Mouse (Mus musculus) olfactory bulb, adult 2 months (tissue): ENCODE data around the gene Akap5. TPM values are rescaled to one million over a fixed set of nuclear protein-coding genes. Genes with fewer than 3 reads are reported as not detected.

Experiments
- H3K27ac ChIP-seq: fragments of 200-500 bp; 2 replicates; pipeline ENCODE4 v1.5.1; 2012; ENCODE audit warnings: low read depth, low read length; ENCODE audit not compliant: insufficient read depth
- H3K4me1 ChIP-seq: fragments of 200-500 bp; 2 replicates; pipeline ENCODE4 v1.6.1; 2012; ENCODE audit warnings: low read length; ENCODE audit not compliant: control insufficient read depth, insufficient read depth
- H3K4me3 ChIP-seq: fragments of 200-500 bp; 2 replicates; pipeline ENCODE4 v1.5.1; 2012; ENCODE audit warnings: mild to moderate bottlenecking, low read depth, low read length, moderate library complexity; ENCODE audit not compliant: insufficient read depth
- CTCF ChIP-seq: fragments of 200-500 bp; IDR thresholded peaks from 2 replicates; pipeline ENCODE4 v1.5.1; 2012; ENCODE audit warnings: low read depth, mild to moderate bottlenecking, low read length, moderate library complexity; ENCODE audit not compliant: insufficient read depth
- POLR2A ChIP-seq: fragments of 200-500 bp; IDR thresholded peaks from 2 replicates; pipeline ENCODE4 v1.6.1; 2012; ENCODE audit warnings: mild to moderate bottlenecking, low read depth, low read length, moderate library complexity; ENCODE audit not compliant: insufficient read depth
- WGBS: fragments of 180-500 bp; shearing (Covaris S2); methylation state at CpG from one replicate; pipeline ENCODE4 v1.1.7; 2018; 5-methylcytosine and 5-hydroxymethylcytosine counted together
- polyA plus RNA-seq: library from polyadenylated mRNA; stranded (reverse); fragments of >200 nt; gene quantifications from 2 replicates; pipeline ENCODE4 v1.2.4, GENCODE M21; 2012; ENCODE audit warnings: low replicate concordance; ENCODE audit not compliant: missing spikeins, insufficient read depth, insufficient read length

Akap5 gene
- polyA plus RNA-seq, 1 experiment: not detected

DNA sequence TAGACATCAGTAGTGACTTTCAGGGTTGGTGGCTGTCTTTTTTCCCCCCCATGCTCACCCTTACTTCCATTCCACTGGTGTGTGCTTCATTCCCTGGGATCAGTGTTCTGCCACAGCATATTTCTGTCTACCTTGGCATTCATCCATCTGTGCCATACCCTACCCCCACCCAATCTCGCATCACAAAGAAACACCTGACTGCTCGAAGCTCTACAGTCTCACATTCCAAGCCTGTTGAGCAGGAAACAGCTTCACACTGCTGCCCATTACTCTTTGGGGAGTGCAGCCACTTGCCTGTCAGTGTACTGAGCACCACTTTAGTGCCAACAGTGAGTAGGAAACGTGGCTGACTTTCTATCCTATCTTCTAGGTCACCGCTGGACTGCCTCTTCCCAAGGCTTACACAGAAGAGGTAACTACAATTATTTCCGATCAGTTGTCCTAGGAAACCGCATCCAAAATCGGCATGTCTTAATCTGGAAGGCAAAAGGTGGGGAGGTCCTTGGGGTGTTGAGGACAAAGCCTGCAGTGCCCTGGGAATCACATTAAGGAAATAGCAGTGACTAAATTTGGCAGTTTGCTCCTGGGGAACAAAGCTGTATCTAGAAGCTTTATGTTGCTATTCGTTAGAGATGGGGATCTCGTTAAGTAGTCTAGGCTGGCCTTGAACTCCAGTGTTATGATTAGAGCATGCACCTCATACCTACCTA lies 17.7 kb upstream of the Akap5 start:
- WGBS: 65% methylated on average over 9 of the region's 9 CpGs

DNA sequence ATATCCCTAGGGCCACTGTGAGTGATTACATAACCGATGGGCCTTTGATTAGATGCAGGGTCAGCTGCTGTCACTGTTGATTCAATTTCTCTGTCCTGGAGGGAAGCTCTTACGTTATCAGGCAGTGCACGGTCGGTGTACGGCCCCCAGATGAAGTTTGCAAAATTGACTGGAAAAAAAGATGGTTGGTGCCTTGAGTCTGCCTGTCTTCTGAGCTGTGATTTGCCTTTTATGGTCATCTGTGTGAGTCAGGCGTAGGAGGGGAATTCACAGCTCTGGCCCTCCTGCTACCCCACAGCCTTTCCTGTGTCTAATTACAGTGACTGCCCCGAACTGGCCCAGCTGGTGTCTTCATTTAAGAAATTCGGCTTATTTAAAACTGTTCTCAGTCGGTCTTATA lies 16.7 kb upstream of the Akap5 start:
- Histone ChIP-seq H3K4me1 (peaks cover 23% of the 10 kb centered on the region), H3K27ac (peak overlapping the region; percentile 60; the same call in 1 of the 2 replicates), H3K4me3 (no peak overlapping the region)
- 49% methylated on average over 9 of the region's 9 CpGs for WGBS
- TF ChIP-seq POLR2A (no peak), CTCF (no peak)

More for the DNA sequence above, 17.7 kb upstream of the Akap5 start:
- Histone ChIP-seq H3K27ac (no peak overlapping the region), H3K4me3 (no peak overlapping the region), H3K4me1 (peaks cover 23% of the 10 kb centered on the region)
- TF ChIP-seq POLR2A (no peak), CTCF (no peak)

DNA sequence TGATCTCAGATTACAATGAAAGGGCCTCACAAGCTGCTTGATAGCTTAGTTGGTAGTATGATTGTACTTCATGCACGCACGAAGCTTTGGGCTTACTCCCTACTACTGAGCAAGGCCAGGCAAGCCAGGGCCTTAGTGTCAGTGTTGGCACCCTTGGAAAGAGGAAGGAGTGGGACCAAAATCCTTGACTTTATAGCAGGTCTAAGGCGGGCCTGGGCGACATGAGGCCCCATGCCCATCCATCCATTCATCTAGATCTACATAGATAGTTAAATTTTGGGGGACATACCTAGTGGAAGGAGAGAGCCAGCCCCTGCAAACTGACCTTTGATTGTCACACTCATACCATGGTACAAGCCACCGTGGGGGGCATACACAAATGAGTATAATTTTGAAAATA lies 16.3 kb upstream of the Akap5 start:
- Histone ChIP-seq H3K4me3 (no peak overlapping the region), H3K4me1 (peaks cover 22% of the 10 kb centered on the region), H3K27ac (peak overlapping the region; percentile 62; the same call in 1 of the 2 replicates)
- no peak for TF ChIP-seq CTCF
- no peak for TF ChIP-seq POLR2A
- 85% methylated on average over 5 of the region's 5 CpGs for WGBS

DNA sequence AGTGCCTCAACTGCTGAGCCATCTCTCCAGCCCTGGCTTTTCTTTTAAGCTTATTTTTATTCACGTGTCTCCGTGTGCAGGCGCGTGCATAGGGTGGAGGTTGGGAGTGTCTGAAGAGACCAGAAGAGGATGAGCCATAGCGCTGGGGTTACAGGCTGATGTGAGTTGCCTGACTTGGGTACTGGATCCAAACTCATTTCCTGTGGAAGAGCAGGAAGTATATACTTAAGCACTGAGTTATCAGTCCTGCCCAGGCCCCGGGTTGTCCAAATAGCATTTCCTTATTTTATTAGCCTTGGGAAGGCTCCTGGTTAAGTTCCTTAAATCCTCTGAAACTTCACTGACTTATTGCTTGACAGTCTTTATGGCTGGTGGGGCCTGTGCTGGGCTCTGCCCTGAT lies 14.7 kb upstream of the Akap5 start:
- no peak for TF ChIP-seq CTCF
- no peak for TF ChIP-seq POLR2A
- WGBS: 74% methylated on average over 6 of the region's 6 CpGs
- H3K4me1 ChIP-seq: peaks cover 13% of the 10 kb centered on the region
- H3K4me3 ChIP-seq: no peak overlapping the region
- H3K27ac ChIP-seq: no peak overlapping the region

DNA sequence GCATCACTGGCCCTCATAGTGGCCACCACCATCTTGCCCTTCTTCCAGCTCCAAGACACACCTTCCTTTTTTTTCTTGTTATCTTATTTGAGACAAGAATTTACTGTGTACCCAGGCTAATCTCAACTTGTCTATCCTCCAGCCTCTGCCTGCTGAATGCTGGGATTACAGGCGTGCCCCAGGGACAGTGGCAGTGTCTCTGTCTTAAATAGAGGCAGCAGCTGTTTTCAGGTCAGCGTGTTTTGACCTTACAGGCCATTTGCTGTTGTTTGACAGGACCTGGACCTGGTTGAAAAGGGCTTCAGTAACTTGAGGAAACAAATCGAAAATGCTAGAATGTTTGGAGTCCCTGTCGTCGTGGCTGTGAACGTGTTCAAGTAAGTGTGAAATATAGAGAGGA lies 14.1 kb upstream of the Akap5 start:
- no peak overlapping the region for H3K4me3 ChIP-seq
- 74% methylated on average over 6 of the region's 6 CpGs for WGBS
- H3K4me1 ChIP-seq: peaks cover 11% of the 10 kb centered on the region
- TF ChIP-seq POLR2A: no peak
- no peak for TF ChIP-seq CTCF
- H3K27ac ChIP-seq: no peak overlapping the region

DNA sequence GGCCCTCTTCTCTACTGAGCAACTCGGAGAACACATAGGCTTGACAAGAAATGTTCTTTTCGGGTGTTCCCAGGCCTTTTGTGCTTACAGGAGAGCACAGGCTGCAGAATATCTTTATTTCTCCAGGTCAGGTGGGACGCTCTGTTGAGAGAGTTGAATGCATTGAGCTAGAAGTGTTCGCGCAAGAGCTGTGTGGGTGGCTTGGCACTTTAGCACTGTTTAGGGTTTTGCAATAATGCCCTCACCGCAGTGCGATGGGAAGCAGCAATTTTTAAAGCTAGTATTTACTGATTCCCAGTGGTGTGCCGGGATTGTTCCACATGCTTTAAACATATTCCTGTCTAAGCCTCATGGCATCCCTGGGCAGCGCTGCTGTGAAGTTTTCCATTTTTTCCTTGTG lies 13.5 kb upstream of the Akap5 start:
- no peak overlapping the region for H3K27ac ChIP-seq
- no peak overlapping the region for H3K4me3 ChIP-seq
- H3K4me1 ChIP-seq: peaks cover 11% of the 10 kb centered on the region
- TF ChIP-seq POLR2A (no peak), CTCF (no peak)
- 58% methylated on average over 9 of the region's 9 CpGs for WGBS

DNA sequence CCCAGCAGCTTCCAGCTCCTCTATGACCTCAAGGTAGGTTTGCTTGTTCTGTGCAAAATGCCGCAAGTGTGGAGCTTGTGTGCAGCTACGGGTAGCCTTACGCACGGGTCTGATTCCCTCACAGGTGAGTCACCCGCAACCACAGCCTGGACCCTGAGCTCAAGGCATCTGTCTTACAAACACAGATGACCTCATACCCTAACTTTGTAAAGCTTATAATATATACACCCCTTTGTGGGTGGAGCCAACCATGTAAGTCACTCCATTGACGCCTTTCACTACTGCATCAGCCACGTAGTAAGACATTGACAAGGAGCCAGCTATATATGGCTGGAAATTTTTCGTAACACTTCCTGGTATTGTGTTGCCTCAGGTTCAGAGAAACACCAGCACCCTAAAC lies 12.7 kb upstream of the Akap5 start:
- Histone ChIP-seq H3K27ac (no peak overlapping the region), H3K4me3 (no peak overlapping the region), H3K4me1 (peaks cover 11% of the 10 kb centered on the region)
- TF ChIP-seq CTCF (no peak), POLR2A (no peak)
- WGBS: 95% methylated on average over 8 of the region's 8 CpGs

DNA sequence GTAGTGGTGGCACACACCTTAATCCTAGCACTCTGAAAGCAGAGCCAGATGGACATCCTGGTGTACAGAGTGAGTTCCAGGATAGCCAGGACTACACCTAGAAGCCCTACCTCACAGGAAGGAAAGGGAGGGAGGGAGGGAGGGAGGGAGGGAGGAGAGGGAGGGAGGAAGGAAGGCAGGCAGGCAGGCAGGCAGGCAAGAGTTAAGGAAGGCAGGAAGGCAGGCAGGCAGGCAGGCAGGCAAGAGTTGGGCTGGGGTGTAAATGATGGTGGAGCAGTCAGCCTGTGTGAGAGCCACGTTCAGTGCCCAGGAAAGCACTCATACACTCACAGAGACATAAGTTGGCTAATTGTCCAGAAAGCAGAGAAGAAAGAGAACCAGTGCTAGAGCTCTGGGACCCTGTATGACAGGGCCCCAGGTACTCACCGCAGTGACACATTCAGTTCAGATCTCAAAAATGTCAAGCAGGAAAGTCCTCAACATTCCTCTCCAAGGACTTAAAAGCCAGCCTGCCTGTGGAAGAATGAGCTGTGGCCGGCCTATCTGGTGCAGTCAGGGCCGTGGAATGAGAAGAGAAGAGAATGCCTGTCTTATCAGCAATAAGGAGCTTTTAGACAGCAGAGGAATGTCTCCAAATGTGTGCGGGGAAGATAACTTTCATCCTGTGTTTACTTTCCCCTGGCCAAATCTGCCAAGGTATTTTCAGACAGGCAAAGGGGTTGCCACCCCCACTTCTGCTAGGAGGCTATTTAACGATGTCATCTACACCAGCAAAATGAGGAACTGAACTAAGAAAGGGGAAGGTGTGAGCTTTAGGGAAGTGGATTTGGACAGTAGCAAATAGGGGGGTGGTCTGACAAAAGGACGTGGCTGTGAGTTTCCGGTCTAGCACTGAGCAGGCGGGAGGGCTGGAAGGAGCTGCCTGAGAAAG lies 6.1 kb upstream of the Akap5 start:
- H3K4me3 ChIP-seq: no peak overlapping the region
- 75% methylated on average over 9 of the region's 9 CpGs for WGBS
- H3K27ac ChIP-seq: no peak overlapping the region
- no peaks in the 10 kb centered on the region for H3K4me1 ChIP-seq
- no peak for TF ChIP-seq POLR2A
- no peak for TF ChIP-seq CTCF
